Mouse (Mus musculus): ENCODE results near the gene Thtpa. TPM values are rescaled to one million over a fixed set of nuclear protein-coding genes. Genes with fewer than 3 reads are reported as not detected.

The Thtpa gene
- polyA plus RNA-seq, 1 experiment from 2014 or later, result 5.5 TPM

Other genes with a start within 250 kb of the Thtpa start
- gene Homez, start 223.8 kb upstream of the Thtpa start, polyA plus RNA-seq (2015; fragmentation: Nextera tagmentation; extraction: Ambion mirVana), result 2.2 TPM in 2 replicates
- gene Ppp1r3e, start 217.2 kb upstream of the Thtpa start, polyA plus RNA-seq (2015; fragmentation: Nextera tagmentation; extraction: Ambion mirVana), result 0.41 and 0.50 TPM in 2 replicates
- 0.57 and 0.62 TPM in 2 replicates for gene Bcl2l2, start 211.4 kb upstream of the Thtpa start, polyA plus RNA-seq (2015; fragmentation: Nextera tagmentation; extraction: Ambion mirVana)
- 0.09 TPM in 1 of 2 replicates, not detected in the other for gene Gm20521, start 211.3 kb upstream of the Thtpa start, polyA plus RNA-seq (2015; fragmentation: Nextera tagmentation; extraction: Ambion mirVana)
- gene Pabpn1, start 202.3 kb upstream of the Thtpa start, polyA plus RNA-seq (2015; fragmentation: Nextera tagmentation; extraction: Ambion mirVana), result 53.9 and 59.1 TPM in 2 replicates
- gene Slc22a17, start 181.7 kb upstream of the Thtpa start, polyA plus RNA-seq (2015; fragmentation: Nextera tagmentation; extraction: Ambion mirVana), result 2.0 and 2.1 TPM in 2 replicates
- gene Efs, start 168.7 kb upstream of the Thtpa start, polyA plus RNA-seq (2015; fragmentation: Nextera tagmentation; extraction: Ambion mirVana), result 0.71 TPM in 2 replicates
- not detected in 2 replicates for gene Il25, start 162.1 kb upstream of the Thtpa start, polyA plus RNA-seq (2015; fragmentation: Nextera tagmentation; extraction: Ambion mirVana)
- 0.20 TPM in 1 of 2 replicates, not detected in the other for gene Cmtm5, start 158.5 kb upstream of the Thtpa start, polyA plus RNA-seq (2015; fragmentation: Nextera tagmentation; extraction: Ambion mirVana)
- gene Myh6, start 127.9 kb upstream of the Thtpa start, polyA plus RNA-seq (2015; fragmentation: Nextera tagmentation; extraction: Ambion mirVana), result 0.69 and 2.9 TPM in 2 replicates
- gene Gm17428, start 117.9 kb upstream of the Thtpa start, polyA plus RNA-seq (2015; fragmentation: Nextera tagmentation; extraction: Ambion mirVana), result not detected in 2 replicates
- gene Myh7, start 100.2 kb upstream of the Thtpa start, polyA plus RNA-seq (2015; fragmentation: Nextera tagmentation; extraction: Ambion mirVana), result 0.98 and 6.2 TPM in 2 replicates
- 55.5 and 61.8 TPM in 2 replicates for gene Ngdn, start 79.3 kb upstream of the Thtpa start, polyA plus RNA-seq (2015; fragmentation: Nextera tagmentation; extraction: Ambion mirVana)
- gene Zfhx2, start 2.5 kb upstream of the Thtpa start, polyA plus RNA-seq (2015; fragmentation: Nextera tagmentation; extraction: Ambion mirVana), result 1.1 and 1.2 TPM in 2 replicates
- 26.1 and 27.6 TPM in 2 replicates for gene Ap1g2, start 11.8 kb downstream of the Thtpa start, polyA plus RNA-seq (2015; fragmentation: Nextera tagmentation; extraction: Ambion mirVana)
- 0.06 and 0.07 TPM in 2 replicates for gene Jph4, start 22.2 kb downstream of the Thtpa start, polyA plus RNA-seq (2015; fragmentation: Nextera tagmentation; extraction: Ambion mirVana)
- gene Dhrs2, start 127.2 kb downstream of the Thtpa start, polyA plus RNA-seq (2015; fragmentation: Nextera tagmentation; extraction: Ambion mirVana), result not detected in 2 replicates